Mouse (Mus musculus): ENCODE results near the gene Zfr. TPM values are rescaled to one million over a fixed set of nuclear protein-coding genes. Genes with fewer than 3 reads are reported as not detected.
A peak's percentile ranks its signal among the peaks of the same experiment; 100 is the strongest.
"Not testable (repeated sequence)": the region's sequence is repeated elsewhere in the genome, so short reads cannot be mapped to it uniquely, and the experiment has no call there.

Gene Zfr
- polyA plus RNA-seq, 1 experiment from 2014 or later, result 120 TPM

DNA sequence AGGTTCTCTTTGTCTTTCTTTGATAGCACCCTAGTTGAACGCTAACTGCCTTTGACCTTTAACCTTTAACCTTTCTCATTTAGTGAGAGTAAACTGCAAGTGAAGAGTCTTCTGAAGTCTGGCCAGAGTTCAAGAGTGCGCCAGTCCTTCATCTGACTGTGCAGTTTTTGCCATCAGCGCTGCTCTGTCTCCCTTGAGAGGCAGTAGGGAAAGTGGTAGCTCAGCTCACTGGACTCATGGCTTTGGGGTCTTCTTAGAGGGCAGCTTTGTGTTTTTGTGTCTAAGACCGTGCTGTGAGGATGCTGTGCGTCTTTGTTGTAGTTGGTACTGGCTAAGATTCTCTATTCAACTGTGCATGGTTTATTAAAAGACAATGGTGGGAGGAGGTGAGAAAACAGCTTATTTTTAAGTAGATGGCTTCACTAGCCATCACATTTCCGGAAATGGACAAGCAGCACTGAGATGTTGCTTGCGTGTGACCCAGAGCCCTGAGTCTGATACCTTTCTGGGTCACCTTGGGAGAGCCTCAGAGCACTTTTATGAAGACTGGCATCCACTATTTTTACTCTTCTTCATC is 89.1 kb downstream of the Zfr start:
- Histone ChIP-seq H3K27ac (no peak overlapping the region), H3K27me3 (no peaks in the 10 kb centered on the region), H3K4me3 (peak overlapping the region; percentile 90; the same call in 1 of the 2 replicates), H3K9me3 (no peaks in the 10 kb centered on the region), H3K4me2 (peak overlapping the region; percentile 61), H3K9ac (no peak overlapping the region), H3K4me1 (peaks cover 33% of the 10 kb centered on the region), H3K36me3 (no peaks in the 10 kb centered on the region)
- no peak for ATAC-seq (ENCODE audit: borderline replicate concordance, extremely low read depth, low FRiP score, low TSS enrichment)
- 63% methylated on average over 7 of the region's 7 CpGs for WGBS

GRCm38 (mm10) chr15:12207556-12208090 is 90.0 kb downstream of the Zfr start:
- H3K4me2 ChIP-seq, result no peak overlapping the region
- H3K36me3 ChIP-seq, result no peaks in the 10 kb centered on the region
- H3K27ac ChIP-seq, result no peak overlapping the region
- WGBS, result 59% methylated on average over 6 of the region's 6 CpGs
- no peak overlapping the region for H3K9ac ChIP-seq
- peaks cover 33% of the 10 kb centered on the region for H3K4me1 ChIP-seq
- H3K4me3 ChIP-seq, result no peak overlapping the region
- H3K9me3 ChIP-seq, result no peaks in the 10 kb centered on the region
- ATAC-seq (ENCODE audit: borderline replicate concordance, extremely low read depth, low FRiP score, low TSS enrichment), result no peak
- H3K27me3 ChIP-seq, result no peaks in the 10 kb centered on the region

DNA sequence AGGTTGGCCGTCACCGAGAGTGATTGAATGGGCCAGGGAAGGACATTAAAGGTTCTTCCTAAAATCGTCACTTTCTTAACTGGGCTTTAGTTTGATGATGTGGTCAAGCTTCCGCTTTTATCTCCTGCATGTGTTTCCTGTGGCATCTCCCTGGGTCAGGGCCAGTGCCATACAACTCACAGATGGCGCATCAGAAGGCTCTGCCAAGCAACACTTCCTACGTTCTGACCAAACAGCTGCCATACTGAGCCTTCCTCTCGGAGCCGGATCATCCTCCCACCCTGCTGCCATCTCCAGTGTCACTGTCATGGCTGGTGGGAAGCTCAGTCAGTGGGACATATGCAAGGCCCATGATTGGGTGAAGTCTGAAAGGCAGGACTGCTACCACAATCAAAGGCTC is 93.9 kb downstream of the Zfr start:
- Histone ChIP-seq H3K27ac (no peak overlapping the region), H3K9ac (no peak overlapping the region), H3K36me3 (no peaks in the 10 kb centered on the region), H3K4me3 (no peak overlapping the region), H3K4me1 (peaks cover 18% of the 10 kb centered on the region), H3K27me3 (no peaks in the 10 kb centered on the region), H3K9me3 (no peaks in the 10 kb centered on the region), H3K4me2 (no peak overlapping the region)
- WGBS, result 61% methylated on average over 8 of the region's 8 CpGs
- no peak for ATAC-seq (ENCODE audit: borderline replicate concordance, extremely low read depth, low FRiP score, low TSS enrichment)

DNA sequence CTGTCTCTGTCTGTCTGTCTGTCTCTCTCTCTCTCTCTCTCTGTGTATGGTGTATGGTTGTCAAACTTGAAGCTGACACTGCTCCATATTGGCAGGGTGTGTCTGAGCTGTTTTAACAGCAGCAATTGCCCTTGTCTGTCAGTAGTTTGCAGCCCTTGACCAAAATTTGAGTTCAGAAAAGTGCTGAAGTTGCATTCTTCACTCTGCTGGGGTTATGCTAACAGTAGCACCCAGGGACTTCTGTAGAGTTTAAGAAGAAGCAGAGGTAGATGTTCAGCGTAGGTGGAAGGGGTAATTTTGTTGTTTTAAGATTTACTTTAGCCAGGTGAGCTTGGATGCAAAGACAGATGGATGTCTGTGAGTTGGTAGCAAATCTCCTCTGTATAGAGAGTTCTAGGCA is 94.6 kb downstream of the Zfr start:
- Histone ChIP-seq H3K9ac (no peak overlapping the region), H3K27me3 (no peaks in the 10 kb centered on the region), H3K27ac (no peak overlapping the region), H3K9me3 (no peaks in the 10 kb centered on the region), H3K4me3 (no peak overlapping the region), H3K36me3 (no peaks in the 10 kb centered on the region), H3K4me1 (peaks cover 11% of the 10 kb centered on the region), H3K4me2 (no peak overlapping the region)
- no peak for ATAC-seq (ENCODE audit: borderline replicate concordance, extremely low read depth, low FRiP score, low TSS enrichment)
- 81% methylated on average over 1 of the region's 1 CpGs for WGBS

- Histone ChIP-seq H3K27me3 (no peaks in the 10 kb centered on the region), H3K9me3 (no peaks in the 10 kb centered on the region), H3K36me3 (no peaks in the 10 kb centered on the region), H3K4me3 (no peak overlapping the region), H3K9ac (no peak overlapping the region), H3K4me2 (no peak overlapping the region), H3K27ac (no peak overlapping the region), H3K4me1 (peaks cover 11% of the 10 kb centered on the region)
- ATAC-seq (ENCODE audit: borderline replicate concordance, extremely low read depth, low FRiP score, low TSS enrichment), result no peak
- 75% methylated on average over 14 of the region's 14 CpGs for WGBS
Observed at GRCm38 (mm10) chr15:12214531-12215414, 97.1 kb downstream of the Zfr start.

DNA sequence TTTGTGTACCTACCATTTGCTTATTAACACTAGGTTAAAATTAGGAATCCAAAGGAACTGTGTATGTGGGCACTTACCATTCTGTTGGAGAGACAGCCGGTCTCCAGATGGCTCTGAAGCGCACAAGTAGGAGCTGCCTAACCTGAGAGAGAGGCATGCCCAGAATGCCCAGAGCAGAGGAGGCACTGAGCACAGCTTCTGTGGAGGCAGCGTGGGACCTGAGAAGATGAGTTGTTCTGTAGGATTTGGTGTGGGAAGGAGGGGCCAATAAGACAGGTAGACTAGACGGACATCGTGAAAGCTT is 97.7 kb downstream of the Zfr start:
- no peak for ATAC-seq (ENCODE audit: borderline replicate concordance, extremely low read depth, low FRiP score, low TSS enrichment)
- no peak overlapping the region for H3K4me2 ChIP-seq
- no peaks in the 10 kb centered on the region for H3K27me3 ChIP-seq
- WGBS, result 93% methylated on average over 5 of the region's 5 CpGs
- peaks cover 11% of the 10 kb centered on the region for H3K4me1 ChIP-seq
- no peak overlapping the region for H3K4me3 ChIP-seq
- no peaks in the 10 kb centered on the region for H3K36me3 ChIP-seq
- H3K9ac ChIP-seq, result no peak overlapping the region
- no peak overlapping the region for H3K27ac ChIP-seq
- H3K9me3 ChIP-seq, result no peaks in the 10 kb centered on the region

DNA sequence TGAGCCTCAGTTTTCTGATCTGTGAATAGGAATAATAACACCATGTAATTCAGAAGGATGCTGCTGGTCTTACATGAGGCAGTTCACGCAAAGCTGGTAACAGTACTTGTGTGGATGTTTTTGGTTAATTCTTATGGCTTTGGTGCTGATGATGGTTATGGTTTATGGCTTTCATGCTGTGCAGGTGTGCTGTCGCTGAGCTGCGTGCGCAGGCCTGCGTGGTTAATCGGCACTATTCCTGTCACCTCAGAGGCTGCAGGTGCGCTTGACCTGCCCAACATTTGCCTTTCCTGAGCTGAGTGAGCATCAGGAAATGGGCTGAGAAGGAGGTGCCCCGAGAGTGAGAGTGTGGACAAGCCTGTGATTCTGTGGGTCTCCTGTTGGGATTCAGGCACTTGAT is 98.5 kb downstream of the Zfr start:
- H3K27ac ChIP-seq, result no peak overlapping the region
- no peak overlapping the region for H3K4me2 ChIP-seq
- H3K9me3 ChIP-seq, result no peaks in the 10 kb centered on the region
- no peak overlapping the region for H3K9ac ChIP-seq
- WGBS, result 90% methylated on average over 8 of the region's 8 CpGs
- no peaks in the 10 kb centered on the region for H3K27me3 ChIP-seq
- no peak overlapping the region for H3K4me3 ChIP-seq
- ATAC-seq (ENCODE audit: borderline replicate concordance, extremely low read depth, low FRiP score, low TSS enrichment), result no peak
- peaks cover 14% of the 10 kb centered on the region for H3K4me1 ChIP-seq
- no peaks in the 10 kb centered on the region for H3K36me3 ChIP-seq

DNA sequence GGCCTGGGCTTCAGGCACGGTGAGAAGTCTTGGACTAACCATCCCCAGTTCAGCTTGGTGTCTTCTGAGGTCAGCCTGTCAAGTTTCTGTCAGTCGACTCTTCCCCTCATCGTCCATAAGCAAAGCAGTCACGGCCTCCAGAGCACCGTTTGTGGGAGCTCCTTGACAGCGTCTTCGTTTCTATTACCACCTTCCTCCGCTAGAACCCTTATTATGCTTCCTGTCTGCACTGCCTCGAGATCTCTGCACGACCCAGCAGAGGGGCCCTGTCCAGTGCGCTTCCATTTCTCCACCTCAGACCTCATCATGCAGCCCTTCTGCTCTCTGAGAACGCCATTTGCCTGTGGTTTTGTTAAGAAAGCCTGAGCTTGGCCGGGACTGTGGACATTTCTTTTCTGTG is 99.2 kb downstream of the Zfr start:
- WGBS, result 64% methylated on average over 13 of the region's 13 CpGs
- no peak overlapping the region for H3K4me2 ChIP-seq
- H3K9me3 ChIP-seq, result no peaks in the 10 kb centered on the region
- H3K27ac ChIP-seq, result no peak overlapping the region
- no peak overlapping the region for H3K9ac ChIP-seq
- no peak for ATAC-seq (ENCODE audit: borderline replicate concordance, extremely low read depth, low FRiP score, low TSS enrichment)
- no peaks in the 10 kb centered on the region for H3K36me3 ChIP-seq
- no peaks in the 10 kb centered on the region for H3K27me3 ChIP-seq
- no peak overlapping the region for H3K4me3 ChIP-seq
- peaks cover 18% of the 10 kb centered on the region for H3K4me1 ChIP-seq

DNA sequence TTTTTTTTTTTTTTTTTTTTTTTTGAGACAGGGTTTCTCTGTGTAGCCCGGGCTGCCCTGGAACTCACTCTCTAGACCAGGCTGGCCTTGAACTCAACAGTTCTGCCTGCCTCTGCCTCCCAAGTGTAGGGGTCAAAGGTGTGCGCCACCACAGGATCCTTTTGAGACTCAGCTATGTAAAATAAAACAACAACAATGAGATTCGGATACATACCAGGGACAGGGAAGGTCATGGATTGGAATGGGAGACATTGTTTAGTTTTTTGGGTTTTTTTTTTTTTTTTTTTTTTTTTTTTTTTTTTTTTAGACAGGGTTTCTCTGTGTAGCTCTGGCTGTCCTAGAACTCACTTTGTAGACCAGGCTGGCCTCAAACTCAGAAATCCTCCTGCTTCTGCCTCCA is 99.7 kb downstream of the Zfr start:
- not testable (repeated sequence) for H3K9me3 ChIP-seq; H3K36me3 ChIP-seq; ATAC-seq (ENCODE audit: borderline replicate concordance, extremely low read depth, low FRiP score, low TSS enrichment); H3K4me2 ChIP-seq; H3K27ac ChIP-seq; H3K27me3 ChIP-seq; H3K9ac ChIP-seq; H3K4me3 ChIP-seq
- 86% methylated on average over 3 of the region's 3 CpGs for WGBS
- H3K4me1 ChIP-seq, result peaks cover 24% of the 10 kb centered on the region

DNA sequence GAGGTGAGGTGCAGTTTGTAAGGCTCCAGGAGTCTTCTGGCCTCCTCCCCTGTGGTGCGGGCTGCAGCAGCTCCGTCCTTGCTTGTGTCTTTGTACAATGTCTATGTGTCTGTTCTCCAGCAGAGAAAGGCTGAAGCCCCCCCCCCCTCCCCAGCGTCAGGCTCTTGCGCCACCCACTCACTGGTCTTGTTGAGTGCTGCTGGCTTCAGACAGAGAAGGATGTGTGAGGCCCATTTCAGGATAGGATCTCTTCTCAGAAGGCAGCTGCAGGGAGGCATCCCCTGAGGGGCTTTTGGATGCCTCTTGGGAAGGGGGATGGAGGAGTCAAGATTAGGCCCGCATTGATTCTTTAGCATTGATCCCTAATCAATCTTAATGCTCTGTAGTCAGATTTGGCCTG is 100.2 kb downstream of the Zfr start:
- ATAC-seq (ENCODE audit: borderline replicate concordance, extremely low read depth, low FRiP score, low TSS enrichment), result no peak
- no peak overlapping the region for H3K4me2 ChIP-seq
- H3K36me3 ChIP-seq, result no peaks in the 10 kb centered on the region
- H3K9me3 ChIP-seq, result no peaks in the 10 kb centered on the region
- H3K9ac ChIP-seq, result no peak overlapping the region
- H3K27me3 ChIP-seq, result no peaks in the 10 kb centered on the region
- no peak overlapping the region for H3K4me3 ChIP-seq
- WGBS, result 76% methylated on average over 4 of the region's 5 CpGs
- H3K4me1 ChIP-seq, result peaks cover 29% of the 10 kb centered on the region
- H3K27ac ChIP-seq, result no peak overlapping the region

GRCm38 (mm10) chr15:12218583-12219382 is 101.2 kb downstream of the Zfr start:
- Histone ChIP-seq H3K4me3 (no peak overlapping the region), H3K36me3 (no peaks in the 10 kb centered on the region), H3K9me3 (no peaks in the 10 kb centered on the region), H3K27me3 (no peaks in the 10 kb centered on the region), H3K9ac (no peak overlapping the region), H3K4me1 (peaks cover 30% of the 10 kb centered on the region), H3K27ac (no peak overlapping the region), H3K4me2 (no peak overlapping the region)
- ATAC-seq (ENCODE audit: borderline replicate concordance, extremely low read depth, low FRiP score, low TSS enrichment), result no peak
- 67% methylated on average over 11 of the region's 11 CpGs for WGBS

GRCm38 (mm10) chr15:12221131-12221530 is 103.5 kb downstream of the Zfr start:
- Histone ChIP-seq H3K9ac (no peak overlapping the region), H3K9me3 (no peaks in the 10 kb centered on the region), H3K4me3 (no peak overlapping the region), H3K4me1 (peaks cover 34% of the 10 kb centered on the region), H3K36me3 (no peaks in the 10 kb centered on the region), H3K27ac (no peak overlapping the region), H3K4me2 (no peak overlapping the region), H3K27me3 (no peaks in the 10 kb centered on the region)
- no peak for ATAC-seq (ENCODE audit: borderline replicate concordance, extremely low read depth, low FRiP score, low TSS enrichment)
- WGBS, result 87% methylated on average over 13 of the region's 13 CpGs

Measured in lung, embryonic 15.5 days (tissue).